In the genomic region with DNA sequence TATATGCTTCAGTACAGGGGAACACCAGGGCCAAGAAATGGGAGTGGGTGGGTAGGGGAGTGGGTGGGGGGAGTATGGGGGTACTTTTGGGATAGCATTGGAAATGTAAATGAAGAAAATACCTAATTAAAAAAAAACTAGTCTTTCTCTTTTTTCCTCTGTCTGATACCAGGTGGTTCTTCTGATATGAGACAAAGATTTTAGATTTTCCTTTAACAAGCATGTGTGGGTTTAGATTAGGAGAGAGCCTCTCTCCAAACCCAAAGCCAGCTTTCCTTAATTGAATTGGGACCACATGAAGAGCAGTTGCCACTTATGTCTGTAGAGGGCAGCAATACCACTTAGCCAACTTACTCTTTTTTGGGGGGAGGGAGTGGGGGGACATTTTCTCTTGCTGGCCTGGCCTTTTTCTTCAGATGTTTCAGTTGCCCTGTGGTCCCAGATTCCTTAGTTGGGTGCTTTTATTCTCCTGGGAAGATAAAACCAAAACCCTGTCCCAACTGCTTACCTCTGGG, we compare ENCODE assay signal across 19 mouse cellular contexts. TPM values are rescaled to one million over a fixed set of nuclear protein-coding genes. Genes with fewer than 3 reads are reported as not detected.
DNase-seq lines count a peak whose midpoint lies in the region; ATAC-seq and TF ChIP-seq lines count a peak whose summit lies in the region.
"Had no signal": no experiment of that assay in that cellular context is flagged by ENCODE, and none has a peak within 500 bp of the region (broad histone marks: within the 10 kb centered on the region; RNA-seq: fewer than 3 reads in every experiment).

No protein-coding gene starts in this region.

- H3K36me3 ChIP-seq in kidney, adult 2 months (ENCODE audit: control insufficient read depth, insufficient read depth, low read length), result no peaks in the 10 kb centered on the region
- H3K36me3 ChIP-seq in stomach, postnatal 0 days (ENCODE audit: control insufficient read depth, insufficient read depth, low read length), result no peaks in the 10 kb centered on the region
- H3K36me3 ChIP-seq: liver, embryonic 15.5 days had no signal

- 0 out of 2 replicates have a peak, but pooled peaks have one; percentile 12 for TF ChIP-seq CTCF in kidney, adult 2 months (conservative IDR thresholded peaks at IDR 0.05; ENCODE audit: insufficient read depth, insufficient read length, low read depth, low read length)
- TF ChIP-seq CTCF in stomach, postnatal 0 days (IDR thresholded peaks at IDR 0.05; ENCODE audit: low read depth), result peak; percentile 64
- TF ChIP-seq CTCF in gastrocnemius, adult 2 months (IDR thresholded peaks at IDR 0.05), result no peak; the same call in 1 of the 2 replicates

- no peaks in the 10 kb centered on the region for H3K4me1 ChIP-seq in kidney, adult 2 months (ENCODE audit: control insufficient read depth, insufficient read depth, low read length)
- H3K4me1 ChIP-seq in stomach, postnatal 0 days (replicated peaks; ENCODE audit: control insufficient read depth, insufficient read depth), result no peaks in the 10 kb centered on the region
- H3K4me1 ChIP-seq: liver, embryonic 15.5 days had no signal

- DNase-seq in kidney, adult 2 months, result no peak
- DNase-seq in kidney, postnatal 36 days, result no peak
- peak; percentile 21 for DNase-seq in retina, postnatal 1 day
- no peak for DNase-seq in retina, embryonic 14.5 days (ENCODE audit: low spot score)
- DNase-seq in R1 (ENCODE audit: low read depth, low spot score), result peak; percentile 23
- no peak for DNase-seq in stomach, postnatal 0 days (ENCODE audit: low spot score)
- DNase-seq in gastrocnemius, adult 2 months, result no peak
- no peak for DNase-seq in cerebellum, adult 11-12 months
- DNase-seq: cerebellum, postnatal 25 days; heart, adult 18-20 months; heart, postnatal 10 days; layer of hippocampus, adult 9-11 months had no signal

- intact Hi-C loops in gastrocnemius, adult 2 months (cut with DNase I), result no loop called here

- TF ChIP-seq POLR2A in kidney, adult 2 months (IDR thresholded peaks at IDR 0.05; ENCODE audit: low read depth, low read length), result no peak

- H3K27me3 ChIP-seq in kidney, adult 2 months (replicated peaks; ENCODE audit: control insufficient read depth, insufficient read depth, low read length), result no peaks in the 10 kb centered on the region
- no peaks in the 10 kb centered on the region for H3K27me3 ChIP-seq in stomach, postnatal 0 days (ENCODE audit: control insufficient read depth, insufficient read depth, low read length)

- no peak for ATAC-seq in stomach, postnatal 0 days (ENCODE audit: low FRiP score, low TSS enrichment)
- ATAC-seq: intestine, embryonic 16.5 days had no signal

- H3K4me2 ChIP-seq in stomach, postnatal 0 days (replicated peaks; ENCODE audit: low read depth), result no peak overlapping the region
- H3K4me2 ChIP-seq: liver, embryonic 15.5 days; midbrain, embryonic 11.5 days had no signal

- no peak overlapping the region for H3K9ac ChIP-seq in stomach, postnatal 0 days (ENCODE audit: low read length)
- H3K9ac ChIP-seq: liver, embryonic 15.5 days had no signal

- H3K9me3 ChIP-seq in stomach, postnatal 0 days (ENCODE audit: control insufficient read depth, low read length), result no peaks in the 10 kb centered on the region
- H3K9me3 ChIP-seq: liver, embryonic 15.5 days had no signal

- no peak overlapping the region for H3K27ac ChIP-seq in kidney, adult 2 months (ENCODE audit: insufficient read depth, low read depth, low read length)
- H3K27ac ChIP-seq in stomach, postnatal 0 days (replicated peaks), result no peak overlapping the region
- H3K27ac ChIP-seq in gastrocnemius, adult 2 months, result no peak overlapping the region
- H3K27ac ChIP-seq: liver, embryonic 15.5 days had no signal

- no peak overlapping the region for H3K4me3 ChIP-seq in kidney, adult 2 months (ENCODE audit: insufficient read depth, low read depth, low read length)
- H3K4me3 ChIP-seq in stomach, postnatal 0 days (ENCODE audit: low read depth, low read length), result no peak overlapping the region
- H3K4me3 ChIP-seq in gastrocnemius, adult 2 months, result no peak overlapping the region
- H3K4me3 ChIP-seq: liver, embryonic 15.5 days had no signal

- no peak for TF ChIP-seq EP300 in stomach, postnatal 0 days (optimal IDR thresholded peaks at IDR 0.05)

RNA-seq across cellular contexts. Expression of gene 9130409I23Rik, which starts 1.7 kb away (rescaled TPM):
- not detected in 2 replicates for polyA plus RNA-seq in kidney, adult 2 months (2012; rRNA removed)
- 0.28 and 0.72 TPM in 2 replicates for polyA plus RNA-seq in stomach, postnatal 0 days (2015; fragmentation: Nextera tagmentation; extraction: Ambion mirVana)
- total RNA-seq in gastrocnemius, adult 2 months (2021), result not detected
- total RNA-seq: ES-E14; heart, adult 18-20 months; heart, postnatal 10 days; left cerebral cortex, postnatal 36 days had no signal
- polyA plus RNA-seq: intestine, embryonic 16.5 days; midbrain, embryonic 11.5 days; neural tube, embryonic 11.5 days; testis, adult 2 months had no signal

RNA-seq across cellular contexts. Expression of gene Ephx1, which starts 28.7 kb away (rescaled TPM):
- 69.9 and 73.3 TPM in 2 replicates for polyA plus RNA-seq in kidney, adult 2 months (2012; rRNA removed)
- polyA plus RNA-seq in stomach, postnatal 0 days (2015; fragmentation: Nextera tagmentation; extraction: Ambion mirVana), result 30.0 and 32.2 TPM in 2 replicates
- 10 to 100 TPM; 14.8 to 17.4 TPM for total RNA-seq in gastrocnemius, adult 2 months (2021)

Comparison
In these comparisons a context has a peak if more than half of its experiments do, and no peak if none do; other contexts are left out.
1. DNase-seq: peak in retina, postnatal 1 day (single experiment) and R1 (single experiment); none in kidney, adult 2 months (single experiment), kidney, postnatal 36 days (0 of 2), retina, embryonic 14.5 days (single experiment), stomach, postnatal 0 days (single experiment), gastrocnemius, adult 2 months (single experiment) and cerebellum, adult 11-12 months (single experiment).